27 mouse cellular contexts compared by ENCODE assay signal in genomic region chr1:98025924-98026640, GRCm38 (mm10).
DNase-seq lines count a peak whose midpoint lies in the region; ATAC-seq and TF ChIP-seq lines count a peak whose summit lies in the region.
"Had no signal": no experiment of that assay in that cellular context is flagged by ENCODE, and none has a peak within 500 bp of the region (broad histone marks: within the 10 kb centered on the region; RNA-seq: fewer than 3 reads in every experiment).

No protein-coding gene starts in this region.

- no peak for ATAC-seq in kidney, embryonic 16.5 days (ENCODE audit: low FRiP score, low TSS enrichment)
- no peak for ATAC-seq in kidney, embryonic 14.5 days (ENCODE audit: low FRiP score, low TSS enrichment)
- no peak for ATAC-seq in inflammation-experienced regulatory T-cells, adult 6 months
- ATAC-seq: hindbrain, embryonic 16.5 days; Patski had no signal

- H3K4me2 ChIP-seq in kidney, embryonic 16.5 days (replicated peaks; ENCODE audit: low read depth, low read length): no peak overlapping the region
- H3K4me2 ChIP-seq in kidney, embryonic 14.5 days (replicated peaks; ENCODE audit: low read depth, low read length): no peak overlapping the region
- H3K4me2 ChIP-seq: forebrain, embryonic 13.5 days; heart, embryonic 12.5 days; heart, embryonic 15.5 days; hindbrain, embryonic 13.5 days had no signal

- no peak overlapping the region for H3K27ac ChIP-seq in kidney, embryonic 16.5 days (ENCODE audit: low read length)
- no peak overlapping the region for H3K27ac ChIP-seq in kidney, embryonic 14.5 days (ENCODE audit: low read depth, low read length)
- H3K27ac ChIP-seq in small intestine, adult 2 months (ENCODE audit: insufficient read depth, low read depth, low read length): peak overlapping the region; percentile 42
- H3K27ac ChIP-seq: forebrain, embryonic 10.5 days; forebrain, embryonic 13.5 days; heart, embryonic 15.5 days; hindbrain, embryonic 10.5 days; hindbrain, embryonic 13.5 days had no signal

- H3K27me3 ChIP-seq in kidney, embryonic 16.5 days (ENCODE audit: insufficient read depth, low read length): no peaks in the 10 kb centered on the region
- no peaks in the 10 kb centered on the region for H3K27me3 ChIP-seq in kidney, embryonic 14.5 days (ENCODE audit: control insufficient read depth, insufficient read depth, low read length)
- H3K27me3 ChIP-seq in small intestine, adult 2 months (ENCODE audit: control insufficient read depth, insufficient read depth, low read length): no peaks in the 10 kb centered on the region
- H3K27me3 ChIP-seq: CH12.LX; forebrain, embryonic 13.5 days; heart, embryonic 12.5 days; heart, embryonic 15.5 days; hindbrain, embryonic 13.5 days; Patski had no signal

- H3K4me1 ChIP-seq in kidney, embryonic 16.5 days (ENCODE audit: insufficient read depth, low read length): no peaks in the 10 kb centered on the region
- H3K4me1 ChIP-seq in kidney, embryonic 14.5 days (ENCODE audit: control insufficient read depth, insufficient read depth, low read length): no peaks in the 10 kb centered on the region
- H3K4me1 ChIP-seq in small intestine, adult 2 months (ENCODE audit: control insufficient read depth, insufficient read depth, insufficient read length, low read length): peaks cover 2% of the 10 kb centered on the region; the same call in 1 of the 2 replicates
- H3K4me1 ChIP-seq: forebrain, embryonic 10.5 days; forebrain, embryonic 13.5 days; heart, embryonic 12.5 days; heart, embryonic 15.5 days; hindbrain, embryonic 10.5 days; hindbrain, embryonic 13.5 days had no signal

- no peak for TF ChIP-seq POLR2A in small intestine, adult 2 months (IDR thresholded peaks at IDR 0.05; ENCODE audit: low read depth, low read length)

- no peak for TF ChIP-seq CTCF in small intestine, adult 2 months (IDR thresholded peaks at IDR 0.05; ENCODE audit: extremely low read depth, insufficient read length, insufficient replicate concordance, low read depth, low read length)

- no peak overlapping the region for H3K9ac ChIP-seq in kidney, embryonic 16.5 days (replicated peaks; ENCODE audit: low read length)
- H3K9ac ChIP-seq in kidney, embryonic 14.5 days (ENCODE audit: low read depth, low read length): no peak overlapping the region
- H3K9ac ChIP-seq: forebrain, embryonic 13.5 days; heart, embryonic 12.5 days; heart, embryonic 15.5 days; hindbrain, embryonic 13.5 days had no signal

- H3K9me3 ChIP-seq in kidney, embryonic 16.5 days (ENCODE audit: low read length): no peaks in the 10 kb centered on the region
- no peaks in the 10 kb centered on the region for H3K9me3 ChIP-seq in kidney, embryonic 14.5 days (ENCODE audit: control insufficient read depth, low read length)
- H3K9me3 ChIP-seq: forebrain, embryonic 10.5 days; forebrain, embryonic 13.5 days; heart, embryonic 15.5 days; hindbrain, embryonic 10.5 days; hindbrain, embryonic 13.5 days had no signal

- DNase-seq in kidney, adult 11 months: peak; percentile 15
- DNase-seq in kidney, adult 9 months: peak; percentile 66
- DNase-seq in T-cell, adult 2 months (ENCODE audit: low spot score): no peak
- DNase-seq: adrenal gland, adult 8-10 months; adrenal gland, postnatal 36 days; B cell, adult 2 months; cerebellum, adult 18-20 months; cerebellum, adult 9-10 months; cerebellum, postnatal 14 days; gastrocnemius, postnatal 10 days; gastrocnemius, postnatal 36 days; heart, postnatal 10 days; heart, postnatal 36 days had no signal

- WGBS in kidney, embryonic 16.5 days: 61% methylated on average over 6 of the region's 6 CpGs
- 67% methylated on average over 6 of the region's 6 CpGs for WGBS in kidney, embryonic 14.5 days
- 37% methylated on average over 6 of the region's 6 CpGs for WGBS in small intestine, adult 2 months

- no peak overlapping the region for H3K4me3 ChIP-seq in kidney, embryonic 16.5 days (ENCODE audit: low read length)
- H3K4me3 ChIP-seq in kidney, embryonic 14.5 days (ENCODE audit: low read length): no peak overlapping the region
- no peak overlapping the region for H3K4me3 ChIP-seq in small intestine, adult 2 months (ENCODE audit: low read depth, low read length)
- H3K4me3 ChIP-seq: forebrain, embryonic 10.5 days; forebrain, embryonic 13.5 days; heart, embryonic 12.5 days; heart, embryonic 15.5 days; hindbrain, embryonic 10.5 days; hindbrain, embryonic 13.5 days had no signal

- no peaks in the 10 kb centered on the region for H3K36me3 ChIP-seq in kidney, embryonic 16.5 days (ENCODE audit: insufficient read depth, low read length)
- H3K36me3 ChIP-seq in kidney, embryonic 14.5 days (ENCODE audit: control insufficient read depth, insufficient read depth, low read length): no peaks in the 10 kb centered on the region
- no peaks in the 10 kb centered on the region for H3K36me3 ChIP-seq in small intestine, adult 2 months (ENCODE audit: control insufficient read depth, insufficient read depth, low read length)
- H3K36me3 ChIP-seq: forebrain, embryonic 10.5 days; G1E; heart, embryonic 15.5 days; hindbrain, embryonic 10.5 days; hindbrain, embryonic 13.5 days had no signal
